Mouse (Mus musculus): ENCODE measurements around the gene Akt1s1.

The Akt1s1 gene

DNA sequence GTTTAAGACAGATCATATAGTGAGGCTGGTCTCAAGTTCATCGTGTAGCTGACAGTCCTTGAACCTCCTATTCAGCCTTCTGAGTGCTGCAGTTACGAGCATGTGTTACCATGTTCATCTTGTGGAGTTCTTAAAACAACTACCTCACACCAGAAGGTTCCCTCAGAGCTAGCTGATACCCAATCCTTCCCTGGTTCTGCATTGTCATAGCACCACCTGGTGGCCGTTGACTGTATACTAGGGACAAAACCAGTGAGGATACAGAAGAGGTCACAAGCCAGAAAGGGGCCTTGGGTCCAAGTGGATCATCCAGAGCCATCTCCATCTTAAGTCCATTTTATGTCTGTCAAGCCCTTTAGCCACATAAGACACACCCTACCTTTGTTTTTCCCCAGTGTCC, 23.9 kb upstream of the Akt1s1 start:
- DNase-seq (ENCODE audit: low read depth, low spot score) = peak; percentile 90

DNA sequence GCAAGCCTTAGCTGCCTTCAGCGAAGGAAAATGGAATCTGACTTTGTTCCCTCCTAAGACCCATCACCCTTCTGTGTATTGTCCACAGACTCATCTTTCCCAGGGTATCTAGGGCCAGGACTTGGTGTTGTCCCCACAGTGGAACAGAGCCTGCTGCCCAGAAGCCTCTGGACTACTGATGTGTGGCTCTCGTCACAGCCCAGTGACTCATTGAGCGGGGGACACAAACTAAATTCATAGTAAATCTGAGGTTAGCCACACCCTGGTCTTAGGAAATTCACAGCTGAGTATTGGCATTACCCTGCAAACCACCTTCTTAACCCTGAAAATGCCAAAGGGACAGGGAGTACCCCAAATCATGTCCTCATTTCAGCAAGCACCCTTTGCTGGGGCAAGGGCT, 22.0 kb upstream of the Akt1s1 start:
- DNase-seq (ENCODE audit: low read depth, low spot score) = no peak

DNA sequence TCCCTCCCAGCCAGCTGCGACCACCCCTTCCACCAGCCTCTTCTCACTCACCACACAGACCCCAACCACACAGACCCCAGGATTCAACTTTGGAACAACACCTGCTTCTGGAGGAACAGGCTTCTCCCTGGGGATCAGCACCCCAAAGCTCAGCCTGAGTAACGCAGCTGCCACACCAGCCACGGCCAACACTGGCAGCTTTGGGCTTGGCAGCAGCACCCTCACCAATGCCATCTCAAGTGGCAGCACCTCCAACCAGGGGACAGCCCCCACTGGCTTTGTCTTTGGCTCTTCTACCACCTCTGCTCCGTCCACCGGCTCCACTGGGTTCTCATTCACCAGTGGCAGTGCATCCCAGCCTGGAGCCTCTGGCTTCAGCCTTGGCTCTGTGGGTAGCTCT, 20.1 kb upstream of the Akt1s1 start:
- no peak for DNase-seq (ENCODE audit: low read depth, low spot score)

DNA sequence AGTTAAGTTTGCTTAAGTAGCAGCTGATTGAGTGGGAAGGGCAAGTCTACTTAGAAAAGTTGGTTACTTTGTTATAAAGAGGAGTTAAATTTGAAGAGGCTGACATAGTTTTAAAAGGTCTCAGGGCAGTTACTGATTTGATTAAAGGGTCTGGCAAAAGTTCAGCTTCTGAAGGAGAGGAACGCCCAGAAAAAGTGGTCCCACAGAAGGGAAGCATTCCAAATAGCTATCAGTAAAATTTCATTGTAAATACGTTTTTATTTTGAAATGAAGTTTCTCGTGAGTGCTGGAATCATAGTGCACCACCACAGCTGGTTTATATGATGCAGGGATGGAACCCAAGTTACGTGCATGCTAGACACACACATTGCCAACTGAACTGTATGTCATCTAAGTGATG, 16.0 kb upstream of the Akt1s1 start:
- no peak for DNase-seq (ENCODE audit: low read depth, low spot score)

DNA sequence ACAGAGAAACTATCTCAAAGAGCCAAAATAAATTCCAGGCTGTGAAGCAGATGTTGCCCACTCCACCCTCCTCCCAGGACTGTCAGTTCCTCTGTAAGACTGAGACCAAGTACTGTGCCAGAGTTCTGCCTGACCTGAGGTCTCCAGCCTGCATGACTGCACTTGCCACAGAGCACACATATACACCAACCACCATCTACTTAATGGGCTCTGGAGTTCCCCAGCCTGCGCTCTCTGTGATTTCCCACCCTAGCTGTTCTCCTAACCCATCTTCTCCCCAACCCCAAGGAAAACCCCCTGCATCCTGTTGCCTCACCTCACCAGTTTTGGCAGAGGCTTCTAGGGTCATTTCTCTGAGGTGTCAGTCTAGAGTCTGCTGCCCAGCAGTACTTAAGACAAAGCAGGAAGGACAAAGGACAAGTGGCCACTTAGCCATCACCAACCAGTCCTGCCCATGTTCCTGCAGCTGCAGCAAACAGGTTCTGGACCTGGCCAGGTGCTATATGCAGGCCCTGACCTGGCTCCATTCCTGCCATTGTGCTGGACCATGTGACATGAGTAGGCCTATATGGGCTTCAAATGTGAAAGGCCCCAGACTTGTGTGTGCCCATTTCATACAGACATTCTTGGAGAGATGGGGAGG, 13.3 kb upstream of the Akt1s1 start:
- no peak for DNase-seq (ENCODE audit: low read depth, low spot score)

DNA sequence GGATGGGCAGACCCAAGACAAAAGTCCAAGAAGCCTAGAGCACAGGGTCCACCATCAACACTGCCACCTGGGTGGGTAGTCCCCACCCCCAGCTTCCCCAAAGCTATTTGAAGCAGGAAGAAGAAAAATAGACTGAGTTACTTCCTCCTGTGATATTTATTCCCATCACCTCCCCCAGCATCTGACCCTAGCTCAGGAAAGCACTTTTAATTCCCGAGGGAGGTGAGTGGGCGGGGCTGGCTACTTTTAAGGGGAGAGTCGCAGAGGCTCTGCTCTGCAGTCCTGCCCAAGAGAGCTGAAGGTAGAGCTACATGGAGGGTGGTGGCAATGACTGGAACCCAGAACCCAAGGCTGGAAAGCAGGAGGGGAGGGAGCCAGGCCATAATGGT, 12.8 kb upstream of the Akt1s1 start:
- no peak for DNase-seq (ENCODE audit: low read depth, low spot score)

DNA sequence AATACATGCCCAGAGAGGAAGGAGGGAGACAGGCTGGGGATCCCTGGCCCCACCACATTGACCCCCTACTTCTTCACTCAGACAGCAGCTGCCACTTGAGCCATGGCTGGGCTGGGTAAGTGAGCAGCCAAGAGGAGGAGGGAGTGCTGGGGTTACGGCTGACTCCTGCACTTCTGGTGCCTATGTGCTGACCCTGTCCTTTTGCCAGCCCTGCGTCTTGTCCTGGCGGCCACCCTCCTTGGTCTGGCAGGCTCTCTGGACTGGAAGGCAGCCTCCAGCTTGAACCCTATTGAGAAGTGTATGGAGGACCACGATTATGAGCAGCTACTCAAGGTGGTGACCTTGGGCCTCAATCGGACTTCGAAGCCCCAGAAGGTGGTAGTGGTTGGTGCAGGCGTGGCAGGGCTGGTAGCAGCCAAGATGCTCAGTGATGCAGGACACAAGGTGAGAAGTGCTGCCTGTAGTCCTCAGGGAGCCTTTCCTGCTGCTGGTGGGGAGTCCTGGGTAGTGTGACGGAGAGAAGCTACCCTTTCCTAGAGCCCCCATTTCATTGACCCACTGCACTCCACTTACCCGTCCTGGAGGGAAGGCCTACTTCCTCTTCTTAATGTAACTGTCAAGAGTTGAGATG, 12.3 kb upstream of the Akt1s1 start:
- DNase-seq (ENCODE audit: low read depth, low spot score) = no peak

DNA sequence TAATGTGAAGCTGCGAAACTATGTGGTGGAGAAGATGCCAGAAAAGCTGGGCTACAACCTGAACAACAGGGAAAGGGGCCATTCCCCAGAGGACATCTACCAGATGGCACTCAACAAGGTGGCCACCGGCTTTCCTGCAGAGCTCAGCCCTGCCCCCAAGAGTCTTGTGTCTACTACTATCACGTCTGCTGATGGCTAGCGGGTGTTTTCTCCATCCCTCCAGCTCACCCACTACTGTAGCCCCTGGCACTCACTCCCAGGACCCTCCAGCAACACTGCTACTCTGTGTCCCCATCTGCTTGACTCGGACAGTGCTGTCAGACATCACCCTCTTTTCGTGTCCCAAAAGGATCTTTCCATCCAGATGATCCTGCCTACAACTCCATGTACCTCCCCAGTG, 10.7 kb upstream of the Akt1s1 start:
- DNase-seq (ENCODE audit: low read depth, low spot score) = no peak

DNA sequence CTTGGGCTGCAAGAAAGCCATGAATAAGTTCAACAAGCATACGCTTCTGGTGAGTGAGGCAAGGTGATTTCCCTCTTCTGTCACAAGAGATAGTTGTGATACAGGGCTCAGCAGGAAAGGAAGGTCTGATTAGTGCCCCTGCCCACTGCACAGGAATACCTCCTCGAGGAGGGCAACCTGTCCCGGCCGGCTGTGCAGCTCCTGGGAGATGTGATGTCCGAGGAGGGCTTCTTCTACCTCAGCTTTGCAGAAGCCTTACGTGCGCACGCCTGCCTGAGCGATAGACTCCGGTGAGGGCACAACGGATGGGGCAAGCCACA, 9.7 kb upstream of the Akt1s1 start:
- DNase-seq (ENCODE audit: low read depth, low spot score) = no peak

DNA sequence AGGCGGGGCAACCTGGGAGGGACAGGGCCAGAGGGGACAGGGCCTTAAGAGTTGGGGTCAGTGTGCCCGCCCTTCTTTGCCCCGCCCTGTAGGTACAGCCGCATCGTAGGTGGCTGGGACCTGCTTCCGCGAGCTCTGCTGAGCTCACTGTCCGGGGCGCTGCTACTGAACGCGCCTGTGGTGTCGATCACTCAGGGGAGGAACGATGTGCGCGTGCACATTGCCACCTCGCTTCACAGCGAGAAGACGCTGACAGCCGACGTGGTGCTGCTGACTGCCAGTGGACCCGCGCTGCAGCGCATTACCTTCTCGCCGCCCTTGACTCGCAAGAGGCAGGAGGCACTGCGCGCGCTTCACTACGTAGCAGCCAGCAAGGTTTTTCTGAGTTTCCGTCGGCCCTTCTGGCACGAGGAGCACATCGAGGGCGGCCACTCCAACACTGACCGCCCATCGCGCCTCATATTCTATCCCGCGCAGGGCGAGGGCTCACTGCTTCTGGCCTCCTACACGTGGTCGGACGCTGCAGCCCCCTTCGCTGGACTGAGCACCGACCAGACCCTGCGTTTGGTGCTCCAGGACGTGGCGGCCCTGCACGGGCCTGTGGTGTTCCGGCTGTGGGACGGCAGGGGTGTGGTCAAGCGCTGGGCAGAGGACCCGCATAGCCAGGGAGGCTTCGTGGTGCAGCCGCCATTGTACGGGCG, 9.2 kb upstream of the Akt1s1 start:
- DNase-seq (ENCODE audit: low read depth, low spot score) = peak; percentile 77

DNA sequence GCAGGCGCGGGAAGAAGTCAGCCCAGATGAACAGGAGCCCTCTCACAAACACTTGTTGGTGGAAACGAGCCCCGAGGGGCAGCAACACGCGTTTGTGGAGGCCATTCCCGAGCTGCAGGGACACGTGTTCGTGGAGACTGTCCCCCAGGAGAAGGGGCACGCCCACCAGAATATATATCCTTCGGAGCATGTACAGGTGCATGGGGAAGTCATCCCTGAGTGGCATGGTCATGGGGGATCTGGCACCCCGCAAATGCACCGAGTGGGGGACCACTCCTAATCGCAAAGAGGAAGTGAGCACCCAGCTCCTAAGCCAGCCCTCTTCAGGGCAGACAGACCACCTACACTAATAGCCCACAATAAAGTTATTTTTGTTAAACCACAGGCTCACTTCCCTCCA, 8.4 kb upstream of the Akt1s1 start:
- DNase-seq (ENCODE audit: low read depth, low spot score) = no peak

DNA sequence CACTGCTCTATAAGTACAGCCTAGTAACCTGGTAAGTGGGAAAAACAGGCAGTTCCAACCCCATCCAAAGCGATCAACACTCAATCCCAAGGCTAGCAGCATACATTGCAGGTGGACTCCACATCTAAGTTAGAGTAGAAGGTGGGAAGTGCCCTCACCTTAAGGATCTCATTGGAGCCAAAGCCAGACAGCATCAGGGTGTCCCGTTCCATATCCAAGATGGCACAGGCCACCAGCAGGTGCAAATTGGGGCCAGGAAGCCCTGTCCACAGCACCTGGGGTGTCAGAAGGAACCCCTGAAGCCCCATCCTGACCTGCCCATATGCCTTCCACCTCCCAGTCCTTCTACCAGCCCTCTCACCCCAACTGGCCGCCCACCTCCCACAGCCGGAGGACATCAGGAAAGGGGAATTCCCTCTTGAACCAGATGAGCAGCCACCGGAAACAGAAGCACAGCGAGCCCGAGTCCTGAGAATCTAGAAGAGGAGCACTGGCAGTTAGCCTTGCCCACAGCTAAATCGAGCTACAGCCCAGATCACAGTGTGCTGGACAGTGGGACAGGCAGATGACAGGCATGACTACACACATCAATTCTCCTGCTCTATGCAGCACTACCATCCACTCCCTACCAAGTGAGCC, 6.8 kb upstream of the Akt1s1 start:
- DNase-seq (ENCODE audit: low read depth, low spot score) = no peak

DNA sequence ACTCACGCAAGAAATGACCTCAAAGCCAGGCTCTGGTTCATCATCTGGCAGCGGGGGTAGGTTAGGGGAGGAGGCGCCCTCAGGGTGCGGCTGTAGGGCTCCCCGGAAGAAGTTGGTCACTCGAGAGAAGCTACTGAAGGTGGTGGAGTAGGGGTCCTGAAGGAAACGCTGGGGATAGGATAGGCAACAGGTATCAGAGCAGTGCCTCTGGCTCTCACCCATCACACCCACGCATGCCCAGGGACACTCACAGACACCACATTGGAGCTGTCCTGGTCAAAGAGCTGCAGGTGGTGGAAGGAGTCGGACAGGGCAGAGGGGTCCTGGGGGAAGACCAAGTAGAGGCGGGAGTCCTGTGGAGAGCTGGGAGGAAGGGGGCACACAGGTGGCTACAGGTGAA, 3.8 kb upstream of the Akt1s1 start:
- no peak for DNase-seq (ENCODE audit: low read depth, low spot score)

DNA sequence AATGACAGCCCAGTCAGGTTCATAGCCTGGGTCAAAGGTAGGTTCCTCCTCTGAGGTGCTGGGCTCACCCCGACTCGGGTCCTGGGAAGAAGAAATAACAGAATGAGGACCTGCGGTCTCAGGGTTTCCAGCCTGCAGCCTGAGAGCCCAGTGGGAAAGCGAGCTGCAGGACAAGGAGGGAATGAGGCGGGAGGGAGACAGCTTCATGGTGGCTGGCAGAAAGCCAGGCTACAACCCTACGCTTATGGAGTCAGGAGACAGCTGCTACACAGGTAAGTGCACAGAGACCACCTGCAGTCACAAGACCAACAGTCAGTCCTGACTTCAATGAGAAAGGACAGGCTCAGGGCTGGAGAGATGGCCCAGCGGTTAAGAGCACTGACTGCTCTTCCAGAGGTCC, 2.0 kb upstream of the Akt1s1 start:
- DNase-seq (ENCODE audit: low read depth, low spot score) = no peak

DNA sequence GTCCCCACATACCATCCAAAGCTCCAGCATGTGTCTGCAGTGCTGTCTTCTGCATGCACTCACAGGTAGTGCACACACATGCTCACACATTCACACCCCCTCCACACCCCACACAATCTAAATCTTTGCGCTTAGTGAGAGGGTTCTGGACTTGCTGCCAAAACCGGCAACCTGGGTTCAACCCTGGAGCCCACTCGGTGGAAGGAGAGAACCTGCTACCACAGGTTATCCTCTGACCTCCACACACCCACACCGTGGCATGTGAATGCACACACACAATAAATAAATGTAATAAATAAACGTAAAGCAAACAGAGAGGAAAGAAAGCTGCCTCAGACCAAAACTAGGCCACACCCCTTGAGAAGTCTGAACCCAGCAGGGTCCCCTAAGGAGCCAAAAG, 1.0 kb upstream of the Akt1s1 start:
- no peak for DNase-seq (ENCODE audit: low read depth, low spot score)

DNA sequence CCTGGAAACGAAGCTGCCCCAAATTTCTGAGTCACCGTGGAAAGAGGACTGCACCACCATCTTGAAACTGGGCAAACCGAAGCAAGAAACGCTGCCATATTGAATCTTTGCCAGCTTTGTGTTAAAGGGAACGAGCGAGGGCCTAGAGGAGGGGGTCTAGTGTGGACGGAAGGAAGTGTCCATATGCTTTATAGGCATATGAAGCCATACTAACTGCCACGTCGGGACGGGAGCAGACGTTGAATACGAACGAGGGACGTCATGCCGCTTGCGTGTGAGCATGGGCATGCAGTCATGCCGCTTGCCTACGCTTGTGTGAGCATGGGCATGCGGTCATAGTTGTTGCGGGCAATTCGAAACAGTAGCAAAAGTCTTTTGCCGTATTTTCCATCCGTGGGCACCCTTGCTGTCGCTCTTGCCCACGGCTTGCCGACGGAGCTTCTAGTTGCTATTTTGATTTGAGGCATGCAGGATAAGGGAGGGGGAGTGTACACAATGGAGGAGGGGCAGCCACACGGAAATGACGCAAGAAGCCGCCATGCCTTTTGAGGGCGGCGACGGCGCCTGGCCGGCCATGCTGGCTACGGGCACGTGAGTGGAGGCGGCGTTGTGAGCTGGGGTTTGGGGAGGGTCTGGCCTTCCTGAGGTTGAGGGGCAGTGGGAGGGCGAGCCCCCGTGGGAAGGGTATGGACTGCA, 773 bp downstream of the Akt1s1 start:
- DNase-seq (ENCODE audit: low read depth, low spot score) = peak; percentile 95

DNA sequence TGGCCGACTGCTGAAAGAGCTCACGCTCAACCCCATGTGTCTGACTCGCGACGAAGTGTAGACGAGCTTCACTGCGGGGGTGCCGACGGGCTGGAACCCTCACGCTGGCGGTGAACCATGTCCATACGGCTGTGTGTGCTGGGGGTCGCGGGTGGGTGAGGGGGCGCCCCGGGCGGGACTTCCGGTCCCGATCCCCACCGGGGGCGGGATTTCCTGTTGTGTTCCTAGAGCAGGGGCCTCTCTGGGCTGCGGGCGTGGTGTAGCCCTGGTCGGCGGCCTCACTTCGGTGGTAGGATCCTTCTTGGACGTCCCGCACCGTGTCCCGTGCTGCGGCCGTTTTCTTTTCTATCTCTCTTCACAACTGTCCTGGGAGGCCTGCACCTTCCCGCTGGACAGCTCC, 1.4 kb downstream of the Akt1s1 start:
- peak; percentile 78 for DNase-seq (ENCODE audit: low read depth, low spot score)

DNA sequence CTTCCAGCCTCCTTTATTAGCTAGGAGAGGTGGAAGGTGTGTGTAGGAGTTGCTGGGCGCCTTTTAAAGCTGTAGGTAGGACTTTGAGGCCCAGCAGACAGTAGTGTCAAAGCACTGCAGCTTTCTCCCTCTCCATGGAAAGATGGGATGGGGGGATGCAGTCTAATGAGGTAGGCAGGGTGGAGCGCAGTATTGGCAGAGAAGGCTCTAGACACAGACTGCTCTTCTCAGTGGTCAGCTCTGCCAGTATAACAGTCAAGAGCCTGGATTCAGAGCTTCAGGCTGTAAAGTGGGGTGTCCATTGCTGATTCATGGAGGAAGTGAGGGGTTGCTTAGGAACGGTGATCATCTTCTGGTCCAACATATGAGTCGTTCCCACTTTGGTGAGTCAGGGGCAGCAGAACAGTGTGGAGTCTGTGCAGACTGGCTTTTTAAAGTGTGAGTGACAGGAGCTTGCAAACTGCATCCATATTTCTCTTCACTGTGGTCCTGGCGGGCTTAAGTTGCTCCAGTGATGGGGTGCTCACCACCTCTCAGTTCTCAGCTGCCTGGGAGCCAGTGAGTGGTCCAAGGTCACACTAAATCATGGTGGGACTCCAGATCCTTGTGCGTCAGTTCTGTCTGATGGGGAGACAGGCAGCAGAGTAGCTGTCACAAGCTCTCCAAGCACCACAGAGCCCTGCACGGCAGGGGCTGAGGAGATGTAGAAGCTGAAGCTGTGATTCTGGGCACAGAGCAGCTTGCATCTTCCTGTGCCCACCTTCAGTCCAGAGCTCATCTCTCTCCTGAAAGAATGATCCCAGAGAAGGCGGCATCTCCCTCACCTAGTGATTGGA, 2.2 kb downstream of the Akt1s1 start:
- DNase-seq (ENCODE audit: low read depth, low spot score) = no peak

DNA sequence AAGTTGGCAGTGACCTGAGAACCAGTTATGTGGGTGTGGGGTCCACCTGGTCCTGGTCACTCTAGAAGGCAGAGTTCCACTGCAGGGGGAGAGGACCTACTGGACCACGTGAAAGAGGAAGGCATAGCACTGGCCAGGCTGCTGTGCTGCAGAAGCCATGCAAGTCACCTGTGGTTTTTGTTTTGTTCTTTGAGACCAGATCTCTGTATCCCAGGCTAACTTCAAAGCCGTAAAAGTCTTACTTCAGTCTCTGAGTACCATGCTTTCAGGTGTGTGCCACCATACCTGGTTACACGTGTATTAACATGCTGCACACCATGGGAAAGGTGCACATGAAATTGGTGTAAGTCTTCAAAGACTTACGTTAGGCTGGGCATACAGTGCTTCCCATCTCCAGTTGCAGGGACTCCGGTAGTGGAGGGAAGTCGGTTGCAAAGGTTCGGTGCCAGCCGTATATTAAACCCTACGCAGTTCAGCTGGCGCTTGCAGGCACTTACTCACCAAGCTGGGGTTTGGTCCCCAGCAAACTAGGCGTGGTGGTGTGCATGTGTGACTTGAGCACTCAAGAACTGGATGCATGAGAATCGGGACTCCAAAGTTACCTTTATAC, 2.9 kb downstream of the Akt1s1 start:
- DNase-seq (ENCODE audit: low read depth, low spot score) = no peak

DNA sequence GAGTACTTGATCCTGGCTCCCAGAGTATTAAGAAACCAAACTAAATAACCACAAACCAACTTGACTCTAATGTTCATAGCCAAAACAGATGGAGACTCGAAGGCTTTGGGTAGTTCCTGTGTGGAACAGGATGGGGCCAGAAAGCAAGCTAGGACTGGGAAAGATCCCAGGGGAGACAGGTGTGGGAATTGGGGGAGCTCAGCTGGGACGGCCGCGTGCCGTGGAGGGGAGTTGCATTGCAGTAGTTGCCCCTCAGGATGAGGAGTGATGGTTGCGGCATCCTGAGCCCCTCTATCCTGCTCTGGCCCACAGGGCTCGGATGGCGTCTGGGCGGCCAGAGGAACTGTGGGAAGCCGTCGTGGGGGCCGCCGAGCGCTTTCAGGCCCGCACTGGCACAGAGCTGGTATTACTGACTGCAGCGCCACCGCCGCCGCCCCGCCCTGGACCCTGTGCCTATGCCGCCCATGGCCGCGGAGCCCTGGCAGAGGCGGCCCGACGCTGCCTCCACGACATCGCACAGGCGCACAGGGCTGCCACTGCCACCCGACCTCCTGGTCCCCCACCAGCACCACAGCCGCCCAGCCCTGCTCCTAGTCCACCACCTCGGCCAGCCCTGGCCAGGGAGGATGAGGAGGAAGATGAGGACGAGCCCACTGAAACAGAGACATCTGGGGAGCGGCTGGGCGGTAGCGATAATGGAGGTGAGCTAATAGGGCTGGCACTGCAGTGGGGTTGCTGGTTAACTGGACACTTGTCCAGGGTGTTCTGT, 3.7 kb downstream of the Akt1s1 start:
- DNase-seq (ENCODE audit: low read depth, low spot score) = peak; percentile 3
